Mouse (Mus musculus) liver, embryonic 11.5 days (tissue): ENCODE measurements around the gene Tmem170b. TPM values are rescaled to one million over a fixed set of nuclear protein-coding genes. Genes with fewer than 3 reads are reported as not detected.

Experiments
- ATAC-seq: fragments of 200-750 bp; cut with Nextera tagmentation; replicated peaks from 2 replicates; pipeline ENCODE4 v1.8.0; 2017; ENCODE audit warnings: moderate number of reproducible peaks, mild to moderate bottlenecking, moderate TSS enrichment, moderate library complexity; ENCODE audit not compliant: low FRiP score
- DNase-seq: peaks from one replicate; pipeline ENCODE4 v3.0.0-alpha.2; 2017; ENCODE audit warnings: low spot score
- H3K27ac ChIP-seq: fragments of 300-500 bp; sonication (generic); 2 replicates; pipeline ENCODE4 v1.5.1; 2014; ENCODE audit warnings: mild to moderate bottlenecking, low read depth, low read length, control low read depth
- H3K27me3 ChIP-seq: fragments of 300-500 bp; sonication (generic); replicated peaks from 2 replicates; pipeline ENCODE4 v1.6.1; 2014; ENCODE audit warnings: low read length, mixed read lengths; ENCODE audit not compliant: control insufficient read depth, insufficient read depth
- H3K36me3 ChIP-seq: fragments of 300-500 bp; sonication (generic); 2 replicates; pipeline ENCODE4 v1.6.1; 2014; ENCODE audit warnings: mild to moderate bottlenecking, low read length, moderate library complexity, mixed read lengths; ENCODE audit not compliant: control insufficient read depth, insufficient read depth
- H3K4me1 ChIP-seq: fragments of 300-500 bp; sonication (generic); replicated peaks from 2 replicates; pipeline ENCODE4 v1.6.1; 2014; ENCODE audit warnings: low read length, mixed read lengths; ENCODE audit not compliant: control insufficient read depth, insufficient read depth
- H3K4me2 ChIP-seq: fragments of 300-500 bp; sonication (generic); 2 replicates; pipeline ENCODE4 v1.6.1; 2014; ENCODE audit warnings: mild to moderate bottlenecking, control low read depth, moderate library complexity
- H3K4me3 ChIP-seq: fragments of 300-500 bp; sonication (generic); 2 replicates; pipeline ENCODE4 v1.5.1; 2014; ENCODE audit warnings: low read depth, low read length, control low read depth
- H3K9ac ChIP-seq: fragments of 300-500 bp; sonication (generic); 2 replicates; pipeline ENCODE4 v1.6.1; 2014; ENCODE audit warnings: low read depth, low read length, control low read depth
- H3K9me3 ChIP-seq: fragments of 300-500 bp; sonication (generic); 2 replicates; pipeline ENCODE4 v1.6.1; 2016; ENCODE audit warnings: low read length, inconsistent platforms, mixed read lengths; ENCODE audit not compliant: control insufficient read depth
- WGBS: fragments of 180-500 bp; shearing (Covaris S2); extraction: QIAGEN DNeasy Blood & Tissue Kit; methylation state at CpG from one replicate; pipeline ENCODE4 v1.1.7; 2014; 5-methylcytosine and 5-hydroxymethylcytosine counted together
- polyA plus RNA-seq: library from polyadenylated mRNA; unstranded; fragments of >200 nt; fragmentation: Nextera tagmentation; extraction: Ambion mirVana; gene quantifications from 2 replicates; pipeline ENCODE4 v1.2.1, GENCODE M21; 2014

The Tmem170b gene
- polyA plus RNA-seq, 1 experiment from 2014 or later: 11.4 TPM

DNA sequence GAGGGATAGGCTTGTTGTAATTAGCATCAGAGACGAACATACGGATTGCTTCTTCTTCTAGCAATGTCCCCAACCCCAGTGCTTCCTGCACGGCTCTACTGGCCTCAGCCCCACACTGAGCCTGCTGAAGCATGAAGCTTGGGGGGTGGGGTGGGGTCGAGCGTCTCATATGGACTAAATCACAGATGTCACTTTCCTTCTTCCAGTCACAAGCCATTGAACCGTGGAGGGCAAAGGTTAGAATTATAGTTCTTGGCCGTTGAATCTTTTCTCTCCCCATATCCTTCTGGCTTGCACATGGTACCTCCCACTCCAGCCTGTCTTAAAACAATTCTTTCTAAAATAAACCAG is 71.1 kb downstream of the Tmem170b start:
- Histone ChIP-seq H3K27ac (no peak overlapping the region), H3K9ac (no peak overlapping the region), H3K4me1 (no peaks in the 10 kb centered on the region), H3K9me3 (no peaks in the 10 kb centered on the region), H3K27me3 (no peaks in the 10 kb centered on the region), H3K4me3 (no peak overlapping the region), H3K36me3 (no peaks in the 10 kb centered on the region), H3K4me2 (no peak overlapping the region)
- DNase-seq (no peak), ATAC-seq (no peak)
- 80% methylated on average over 7 of the region's 7 CpGs for WGBS

DNA sequence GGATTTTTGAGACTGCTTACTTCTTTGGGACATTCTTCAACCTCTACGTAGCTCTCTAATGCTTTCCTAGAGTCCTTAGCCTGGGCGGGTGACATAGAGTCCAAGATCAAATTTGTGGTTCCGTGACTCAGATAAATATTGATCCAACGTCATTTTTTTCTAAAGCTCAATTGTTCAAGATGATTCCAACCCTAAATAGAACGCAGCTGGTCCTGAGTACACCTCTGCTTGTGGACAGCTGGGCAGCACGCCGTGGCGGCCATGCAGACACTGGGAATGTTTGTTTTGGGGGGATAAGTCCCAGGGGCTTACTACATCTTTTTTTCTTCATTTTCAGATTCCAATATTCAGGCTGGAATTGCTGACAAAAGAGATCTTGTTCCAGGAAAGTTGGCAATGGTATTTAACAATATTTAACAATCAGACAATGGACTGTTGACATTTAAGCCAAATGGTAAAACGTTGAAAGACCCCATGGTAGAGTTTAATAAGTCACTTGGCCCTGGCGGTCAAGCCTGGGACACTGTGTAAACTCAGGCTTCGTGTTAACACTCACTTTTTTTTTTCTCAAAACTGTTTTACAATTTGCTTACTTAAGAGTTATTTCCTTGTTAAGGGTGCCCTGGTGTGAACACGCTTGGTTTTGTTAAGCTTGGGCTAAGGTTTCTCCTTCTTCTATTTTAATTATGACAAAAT is 75.3 kb downstream of the Tmem170b start:
- H3K9me3 ChIP-seq: no peaks in the 10 kb centered on the region
- H3K27me3 ChIP-seq: no peaks in the 10 kb centered on the region
- no peaks in the 10 kb centered on the region for H3K4me1 ChIP-seq
- H3K4me3 ChIP-seq: no peak overlapping the region
- no peak for DNase-seq
- H3K36me3 ChIP-seq: no peaks in the 10 kb centered on the region
- no peak for ATAC-seq
- H3K9ac ChIP-seq: no peak overlapping the region
- 79% methylated on average over 12 of the region's 12 CpGs for WGBS
- H3K27ac ChIP-seq: no peak overlapping the region
- no peak overlapping the region for H3K4me2 ChIP-seq

DNA sequence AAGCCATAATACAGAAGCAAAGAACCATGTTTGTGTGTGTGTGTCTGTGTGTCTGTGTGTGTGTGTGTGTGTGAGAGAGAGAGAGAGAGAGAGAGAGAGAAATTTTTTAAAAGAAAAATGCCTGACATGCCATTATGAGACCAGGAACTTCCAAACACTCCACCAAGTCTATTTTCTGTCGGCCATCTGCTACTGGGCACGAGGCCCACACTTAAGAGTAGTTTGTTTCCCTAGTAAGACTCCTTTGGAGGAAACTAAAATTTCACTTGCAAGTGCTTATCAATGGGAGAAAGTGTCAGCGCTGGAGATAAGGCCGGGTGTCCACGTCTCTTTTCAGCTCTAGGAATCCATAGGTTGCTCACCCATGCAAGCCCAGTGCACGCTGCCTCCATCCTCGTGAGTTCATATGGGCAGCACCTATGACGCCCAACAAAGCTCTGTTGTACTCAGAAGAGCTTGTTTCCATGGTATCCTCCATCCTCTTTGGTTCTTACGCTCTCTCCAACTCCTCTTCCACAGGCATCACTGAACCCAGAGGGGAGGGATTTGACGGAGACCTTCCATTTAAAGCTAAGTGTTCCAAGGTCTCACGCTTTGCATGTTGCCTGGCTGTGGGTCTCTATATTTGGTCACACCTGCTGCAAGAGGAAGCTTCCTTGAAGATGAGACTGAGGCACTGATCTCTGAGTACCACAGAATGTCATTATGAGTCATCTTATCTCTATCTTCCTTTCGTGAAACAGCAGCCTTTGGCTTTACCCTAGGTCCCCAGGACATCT is 76.8 kb downstream of the Tmem170b start:
- H3K9ac ChIP-seq: no peak overlapping the region
- H3K27me3 ChIP-seq: no peaks in the 10 kb centered on the region
- DNase-seq (no peak), ATAC-seq (no peak)
- no peaks in the 10 kb centered on the region for H3K4me1 ChIP-seq
- no peak overlapping the region for H3K4me3 ChIP-seq
- H3K9me3 ChIP-seq: no peaks in the 10 kb centered on the region
- H3K36me3 ChIP-seq: no peaks in the 10 kb centered on the region
- no peak overlapping the region for H3K27ac ChIP-seq
- 81% methylated on average over 12 of the region's 12 CpGs for WGBS
- no peak overlapping the region for H3K4me2 ChIP-seq

DNA sequence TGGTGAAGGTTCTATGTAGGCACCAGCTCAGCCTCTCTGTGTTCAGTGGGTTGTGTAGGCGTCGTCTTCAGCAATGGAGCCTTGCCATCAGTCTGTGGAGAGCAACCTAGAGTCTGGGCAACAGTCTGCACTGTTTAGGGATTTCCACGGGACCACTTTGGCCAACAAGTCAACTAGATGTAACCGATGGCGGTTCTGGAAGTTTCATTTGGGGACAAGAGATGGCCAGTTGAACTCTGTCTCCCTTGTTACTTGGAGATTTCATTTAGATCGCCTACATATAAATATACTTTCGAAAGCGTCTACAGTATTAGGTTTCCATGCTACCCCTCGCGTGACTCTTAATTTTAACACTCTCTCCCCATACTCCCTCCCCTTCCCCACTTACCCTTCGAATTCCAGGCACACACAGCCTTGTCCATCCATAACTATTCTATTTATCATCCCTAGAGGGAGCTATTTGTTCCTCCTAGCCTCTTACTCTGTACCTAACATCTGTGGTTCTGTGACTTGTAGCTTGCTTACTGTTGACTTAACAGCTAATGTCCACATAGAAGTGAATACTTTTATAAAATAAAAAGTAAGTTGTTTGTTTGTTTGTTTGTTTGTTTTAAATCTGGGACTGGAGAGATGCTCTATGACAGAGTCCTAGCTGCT is 77.8 kb downstream of the Tmem170b start:
- no peaks in the 10 kb centered on the region for H3K36me3 ChIP-seq
- WGBS: 79% methylated on average over 11 of the region's 11 CpGs
- ATAC-seq: no peak
- no peak overlapping the region for H3K4me3 ChIP-seq
- no peaks in the 10 kb centered on the region for H3K27me3 ChIP-seq
- H3K9me3 ChIP-seq: no peaks in the 10 kb centered on the region
- no peak overlapping the region for H3K4me2 ChIP-seq
- no peak overlapping the region for H3K27ac ChIP-seq
- DNase-seq: no peak
- no peak overlapping the region for H3K9ac ChIP-seq
- H3K4me1 ChIP-seq: no peaks in the 10 kb centered on the region

DNA sequence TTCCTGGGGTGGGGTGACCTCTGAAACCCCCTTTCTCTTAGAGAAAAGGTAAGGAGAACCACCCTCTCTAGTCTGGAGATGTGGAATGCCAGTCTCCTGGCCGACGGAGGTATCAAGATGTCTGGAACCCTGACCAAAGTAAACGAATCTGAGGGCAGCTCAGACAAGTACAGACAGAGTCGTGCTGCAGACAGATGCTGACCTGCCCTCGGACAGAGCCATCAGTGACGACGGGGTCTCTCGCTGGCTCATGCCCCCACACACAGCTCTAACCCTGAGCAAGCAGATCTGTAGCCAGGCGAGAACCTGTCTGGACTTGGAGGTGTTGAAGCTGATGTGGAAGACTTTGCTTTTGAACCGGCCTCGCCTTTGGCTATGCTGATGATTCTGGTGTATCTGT is 79.8 kb downstream of the Tmem170b start:
- whole genome bisulfite sequencing: 63% methylated on average over 11 of the region's 11 CpGs

DNA sequence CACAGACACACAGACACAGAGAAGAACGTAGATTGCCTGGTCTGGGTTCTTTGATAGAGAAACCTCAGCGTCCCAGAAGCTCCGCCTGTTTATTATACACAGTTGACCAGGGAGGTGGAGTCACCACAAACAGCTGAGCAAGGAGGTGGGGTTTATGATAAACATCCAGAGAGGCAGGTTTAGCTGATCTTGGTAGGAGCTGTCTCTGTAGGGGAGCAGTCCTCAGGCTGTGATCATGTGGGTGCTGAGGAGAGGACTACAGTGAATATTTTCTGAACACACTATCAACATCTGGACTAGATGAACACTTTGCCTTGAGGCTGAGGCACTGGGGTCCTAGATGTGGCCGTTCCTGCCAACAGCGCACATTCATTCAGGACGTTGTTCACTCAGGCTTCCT is 83.3 kb downstream of the Tmem170b start:
- 72% methylated on average over 6 of the region's 6 CpGs for WGBS
- H3K27me3 ChIP-seq: no peaks in the 10 kb centered on the region
- ATAC-seq (no peak), DNase-seq (no peak)
- no peak overlapping the region for H3K27ac ChIP-seq
- no peaks in the 10 kb centered on the region for H3K4me1 ChIP-seq
- no peaks in the 10 kb centered on the region for H3K36me3 ChIP-seq
- H3K9me3 ChIP-seq: no peaks in the 10 kb centered on the region
- no peak overlapping the region for H3K9ac ChIP-seq
- H3K4me3 ChIP-seq: no peak overlapping the region
- H3K4me2 ChIP-seq: no peak overlapping the region

More for the DNA sequence above, 79.8 kb downstream of the Tmem170b start:
- H3K9me3 ChIP-seq: no peaks in the 10 kb centered on the region
- no peaks in the 10 kb centered on the region for H3K27me3 ChIP-seq
- no peak overlapping the region for H3K4me3 ChIP-seq
- no peaks in the 10 kb centered on the region for H3K36me3 ChIP-seq
- H3K4me2 ChIP-seq: no peak overlapping the region
- DNase-seq: no peak
- no peak overlapping the region for H3K9ac ChIP-seq
- ATAC-seq: no peak
- H3K4me1 ChIP-seq: no peaks in the 10 kb centered on the region
- H3K27ac ChIP-seq: no peak overlapping the region

DNA sequence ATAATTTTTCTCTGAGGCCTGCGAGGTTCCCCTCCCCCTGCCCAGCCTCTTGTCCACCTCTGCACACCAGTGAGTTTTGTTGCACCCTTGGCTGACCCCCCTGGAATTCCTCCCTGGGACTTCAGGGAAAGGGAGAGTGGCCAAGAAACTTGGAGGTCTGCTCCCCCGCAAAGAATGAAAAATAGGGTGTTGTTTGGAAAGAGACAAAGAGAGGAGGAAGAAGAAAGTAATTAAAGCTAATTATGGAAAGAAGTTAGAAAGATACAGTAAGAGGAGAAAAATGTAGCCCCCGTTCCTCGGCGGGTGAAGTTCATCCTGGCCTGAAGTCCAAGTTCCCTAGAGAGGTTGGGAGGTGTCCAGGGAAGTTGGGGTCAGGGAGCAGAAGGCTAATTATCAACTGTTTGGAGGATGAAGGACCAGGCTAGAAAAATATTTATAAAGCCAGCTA is 83.9 kb downstream of the Tmem170b start:
- ATAC-seq (no peak), DNase-seq (no peak)
- H3K4me2 ChIP-seq: no peak overlapping the region
- H3K4me1 ChIP-seq: no peaks in the 10 kb centered on the region; the same call in 1 of the 2 replicates
- H3K9ac ChIP-seq: no peak overlapping the region
- 69% methylated on average over 5 of the region's 5 CpGs for WGBS
- H3K9me3 ChIP-seq: no peaks in the 10 kb centered on the region
- no peaks in the 10 kb centered on the region for H3K27me3 ChIP-seq
- H3K36me3 ChIP-seq: no peaks in the 10 kb centered on the region
- no peak overlapping the region for H3K4me3 ChIP-seq
- no peak overlapping the region for H3K27ac ChIP-seq
